Mouse (Mus musculus) embryo, embryonic 11 days (tissue): Measurements from ENCODE around the gene Ugt1a10.
"Not testable (repeated sequence)": the region's sequence is repeated elsewhere in the genome, so short reads cannot be mapped to it uniquely, and the experiment has no call there.

ENCODE experiments used
- DNase-seq: peaks from one replicate; pipeline ENCODE4 v3.0.0-alpha.2; 2015

Ugt1a10 gene

DNA sequence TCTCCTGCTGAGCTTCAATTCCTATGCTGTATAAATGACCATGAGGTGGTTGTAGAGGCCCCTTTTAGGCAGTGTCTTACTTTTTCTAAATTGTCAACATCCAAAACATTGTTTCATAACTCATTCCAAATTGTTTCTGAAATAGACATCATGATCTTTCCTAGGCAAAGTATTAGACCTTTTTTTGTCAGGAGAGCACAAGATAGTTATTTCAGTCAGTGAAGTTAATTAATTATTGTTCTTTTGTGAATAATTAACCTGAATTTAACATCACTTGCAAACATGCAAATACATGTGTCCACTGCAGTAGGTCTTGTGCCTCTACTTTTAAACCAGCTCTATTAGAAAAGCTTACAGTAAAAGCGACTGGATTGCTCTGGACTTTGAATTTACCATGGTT, at the start of gene Ugt1a10:
TSS of gene Ugt1a10 (plus strand) at position 301 of the 400 bp plus-strand sequence.
- DNase-seq = no peak

DNA sequence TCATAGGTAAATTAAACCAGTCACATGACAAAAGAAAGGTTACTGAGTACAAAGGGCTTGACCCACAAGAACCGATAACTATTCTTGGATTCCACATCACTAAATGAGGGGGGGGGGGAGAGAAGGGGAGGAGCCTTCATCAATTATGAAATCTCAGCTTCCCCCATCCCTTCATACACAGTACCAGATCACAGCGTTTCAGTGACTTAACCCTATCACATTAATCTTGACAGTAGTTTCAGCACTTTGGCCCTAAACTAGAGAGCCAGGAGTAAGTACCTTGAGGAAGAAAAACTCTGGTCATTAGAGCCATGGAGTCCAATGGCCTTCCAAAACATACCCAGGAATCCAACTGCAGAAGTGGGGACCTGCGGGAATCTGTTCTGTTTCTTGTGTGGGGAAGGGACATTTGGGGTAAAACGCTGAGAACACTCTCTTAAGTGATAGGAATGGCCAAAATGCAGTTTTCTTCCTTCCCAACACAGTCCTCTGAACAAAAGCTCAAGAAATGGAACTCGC, 47.4 kb upstream of the Ugt1a10 start:
- no peak for DNase-seq

DNA sequence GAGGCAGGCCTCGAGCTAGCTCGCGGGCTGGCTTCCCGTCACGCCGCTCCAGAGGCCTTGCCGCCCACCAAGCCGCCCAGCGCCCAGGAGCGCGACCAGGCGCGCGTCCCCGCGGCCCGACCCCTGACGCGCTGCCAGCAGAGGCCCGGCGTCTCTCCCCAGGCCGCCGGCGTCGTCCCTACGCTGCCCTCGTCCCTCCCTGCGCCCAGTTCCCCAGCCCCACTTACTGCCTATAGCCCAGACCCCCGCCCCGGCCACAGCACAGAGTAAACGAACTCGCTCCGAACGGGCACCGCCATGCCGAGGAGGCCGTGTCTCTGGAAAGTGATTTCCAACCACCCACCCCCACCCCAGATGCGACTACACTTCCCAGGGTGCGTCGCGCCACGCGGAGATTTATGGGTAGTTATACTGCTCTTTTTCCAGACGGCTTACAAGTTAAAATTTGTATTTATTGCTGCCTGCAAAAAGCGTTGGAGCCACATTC, 46.9 kb upstream of the Ugt1a10 start, which contains the start of gene Usp40:
TSS of gene Usp40 (minus strand) at position 341 of the 487 bp plus-strand sequence.
- peak; percentile 91 for DNase-seq

GRCm38 (mm10) chr1:88008735-88009134, 46.5 kb upstream of the Ugt1a10 start:
- no peak for DNase-seq

- DNase-seq = no peak
Measured at GRCm38 (mm10) chr1:88009521-88009920, 45.7 kb upstream of the Ugt1a10 start.

GRCm38 (mm10) chr1:88013726-88014125, 41.5 kb upstream of the Ugt1a10 start:
- no peak for DNase-seq

- DNase-seq = no peak
Measured at GRCm38 (mm10) chr1:88014194-88014593, 41.0 kb upstream of the Ugt1a10 start.

DNA sequence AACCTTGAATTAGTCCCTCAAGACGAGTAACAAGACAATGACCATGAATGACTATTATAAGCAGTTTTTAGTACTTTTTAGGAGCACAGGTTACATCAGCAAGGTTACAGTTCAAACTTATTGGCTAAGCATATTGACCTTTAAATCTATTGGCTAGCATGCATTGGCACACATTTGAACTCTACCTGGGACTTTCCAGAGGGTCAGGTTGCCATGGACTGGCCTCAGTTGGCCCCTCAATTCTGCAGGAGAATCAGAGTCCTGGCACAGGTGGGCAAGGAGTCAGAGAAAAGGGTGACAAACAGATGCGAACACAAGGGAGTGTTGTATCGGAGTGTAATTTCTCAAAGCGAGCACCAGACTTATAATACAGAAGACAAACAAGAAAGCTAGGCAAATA, 40.5 kb upstream of the Ugt1a10 start:
- DNase-seq = no peak

DNA sequence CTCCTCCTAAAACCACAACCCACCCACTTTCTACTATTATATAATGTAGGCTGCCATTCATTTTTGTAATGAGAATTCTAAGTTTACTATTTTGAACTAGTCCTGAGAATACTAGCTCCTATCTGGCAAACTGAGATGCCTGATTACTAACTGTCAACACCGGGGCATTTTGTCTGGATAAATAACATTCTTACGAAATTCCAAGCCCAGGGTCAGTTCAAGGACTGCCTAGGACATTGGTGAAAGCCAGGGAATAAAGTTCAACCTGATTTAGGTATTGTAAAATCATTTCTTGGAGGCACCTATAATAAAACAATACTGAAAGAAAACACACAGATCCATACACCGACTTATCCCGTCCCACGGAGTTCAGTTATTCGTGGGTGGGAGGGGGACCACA, 39.8 kb upstream of the Ugt1a10 start:
- no peak for DNase-seq

DNA sequence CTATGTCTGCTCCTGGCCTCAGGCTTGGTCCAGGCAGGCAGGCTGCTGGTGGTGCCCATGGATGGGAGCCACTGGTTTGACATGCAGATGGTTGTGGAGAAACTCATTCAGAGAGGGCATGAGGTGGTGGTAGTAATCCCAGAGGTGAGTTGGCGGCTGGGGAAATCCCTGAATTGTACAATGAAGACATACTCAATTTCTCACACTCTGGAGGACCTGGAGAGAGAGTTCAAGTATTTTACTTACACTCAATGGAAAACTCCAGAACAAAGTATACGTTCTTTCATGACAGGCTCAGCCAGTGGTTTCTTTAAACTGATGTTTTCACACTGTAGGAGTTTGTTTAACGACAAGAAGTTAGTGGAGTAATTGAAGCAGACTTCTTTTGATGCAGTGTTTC, 29.9 kb upstream of the Ugt1a10 start:
- not testable (repeated sequence) for DNase-seq

GRCm38 (mm10) chr1:88043044-88043443, 12.1 kb upstream of the Ugt1a10 start:
- not testable (repeated sequence) for DNase-seq

DNA sequence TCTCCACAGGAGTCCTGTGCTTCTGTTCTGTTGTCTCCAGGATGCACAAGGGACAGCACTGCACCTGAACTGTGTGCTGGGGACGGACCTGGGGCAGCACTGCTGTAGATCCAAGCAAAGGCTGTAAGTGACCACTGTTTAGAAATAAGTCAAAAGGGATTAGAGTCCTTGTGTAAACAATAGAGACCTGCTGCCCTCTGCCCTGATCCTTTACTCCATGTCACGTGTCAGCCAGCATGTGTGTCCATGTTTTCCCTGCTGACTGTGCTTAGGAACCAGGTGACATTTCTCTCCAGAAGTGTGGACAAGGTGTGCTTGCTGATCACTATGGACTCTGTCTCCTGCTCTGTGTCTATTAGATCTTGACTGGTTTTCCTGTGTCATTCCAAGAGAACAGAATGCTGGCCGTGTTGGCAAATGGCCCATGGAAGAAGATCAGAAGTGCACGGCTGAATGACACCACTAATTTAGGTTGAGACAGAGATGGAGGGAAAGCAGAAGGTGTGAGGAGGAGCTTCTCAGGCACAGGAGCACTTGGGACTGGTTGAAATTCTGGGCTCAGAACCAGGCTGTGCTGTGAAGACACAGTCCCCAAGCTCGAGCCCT, 10.3 kb upstream of the Ugt1a10 start:
- not testable (repeated sequence) for DNase-seq

DNA sequence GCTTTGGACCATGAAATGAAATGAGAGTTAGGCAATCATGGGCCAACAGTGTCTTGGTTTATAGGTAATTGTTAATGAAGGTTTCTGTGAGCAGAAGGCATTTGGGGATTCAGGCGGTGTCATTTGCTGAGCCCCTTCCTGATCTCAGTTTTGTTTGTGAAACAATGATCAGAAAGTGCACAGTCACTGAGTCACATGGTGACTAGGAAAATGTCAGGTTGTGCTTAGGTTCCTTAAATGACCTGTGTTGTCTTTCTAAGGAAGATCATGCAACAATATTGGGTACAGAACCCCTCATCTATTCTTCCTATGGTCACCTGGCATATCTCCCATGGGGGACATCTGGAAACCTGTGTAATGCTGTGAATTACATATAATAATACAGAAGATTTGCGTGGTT, 7.8 kb upstream of the Ugt1a10 start:
- not testable (repeated sequence) for DNase-seq

- DNase-seq = not testable (repeated sequence)
Measured at GRCm38 (mm10) chr1:88066472-88067102, 11.4 kb downstream of the Ugt1a10 start.

DNA sequence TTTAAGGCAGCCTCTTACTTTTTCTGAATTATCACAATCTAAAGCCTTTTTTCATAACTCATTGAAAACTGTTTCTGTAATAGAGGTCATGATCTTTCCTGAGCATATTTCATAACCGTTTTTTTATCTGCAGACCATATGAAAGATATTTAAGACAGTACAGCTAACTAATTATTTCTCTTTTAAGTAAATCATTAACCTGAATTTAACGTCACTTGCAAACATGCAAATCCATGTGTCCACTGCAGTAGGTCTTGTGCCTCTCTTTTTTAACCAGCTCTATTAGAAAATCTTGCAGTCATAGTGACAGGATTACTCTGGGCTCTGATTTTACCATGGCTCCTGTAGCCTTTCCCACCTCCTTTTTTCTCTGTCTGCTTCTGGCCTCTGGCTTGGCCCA, 15.3 kb downstream of the Ugt1a10 start, which contains the start of gene Ugt1a9:
TSS of gene Ugt1a9 (plus strand) at position 306 of the 400 bp plus-strand sequence.
- no peak for DNase-seq

DNA sequence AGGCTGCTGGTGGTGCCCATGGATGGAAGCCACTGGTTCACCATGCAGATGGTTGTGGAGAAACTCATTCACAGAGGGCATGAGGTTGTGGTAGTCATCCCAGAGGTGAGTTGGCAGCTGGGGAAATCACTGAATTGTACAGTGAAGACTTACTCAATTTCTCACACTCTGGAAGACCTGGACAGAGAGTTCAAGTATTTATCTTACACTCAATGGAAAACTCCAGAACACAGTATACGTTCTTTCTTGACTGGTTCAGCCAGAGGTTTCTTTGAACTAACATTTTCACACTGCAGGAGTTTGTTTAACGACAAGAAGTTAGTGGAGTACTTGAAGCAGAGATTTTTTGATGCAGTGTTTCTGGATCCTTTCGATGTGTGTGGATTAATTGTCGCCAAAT, 15.7 kb downstream of the Ugt1a10 start:
- no peak for DNase-seq

- no peak for DNase-seq
Measured at GRCm38 (mm10) chr1:88074471-88074870, 19.3 kb downstream of the Ugt1a10 start.

- no peak for DNase-seq
Measured at GRCm38 (mm10) chr1:88077128-88077527, 21.9 kb downstream of the Ugt1a10 start.

DNA sequence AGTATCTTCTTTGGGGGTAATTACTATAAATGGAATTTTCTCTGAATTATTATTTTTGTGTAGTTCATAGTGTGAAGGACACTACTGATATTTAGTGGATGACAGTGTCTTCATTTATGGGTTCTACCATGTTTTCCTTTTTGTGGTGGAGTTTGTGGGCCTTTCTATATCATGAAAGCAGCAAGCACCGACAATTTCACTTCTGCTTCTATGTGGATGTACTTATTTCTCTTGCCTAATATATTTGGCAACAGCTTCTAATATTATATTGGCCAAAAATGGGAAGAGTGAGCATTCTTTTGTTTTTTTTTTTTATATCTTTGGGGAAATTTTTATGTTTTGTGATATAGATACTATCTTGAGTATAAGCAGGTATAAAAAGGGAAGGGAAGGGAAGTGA, 26.5 kb downstream of the Ugt1a10 start:
- DNase-seq = no peak

DNA sequence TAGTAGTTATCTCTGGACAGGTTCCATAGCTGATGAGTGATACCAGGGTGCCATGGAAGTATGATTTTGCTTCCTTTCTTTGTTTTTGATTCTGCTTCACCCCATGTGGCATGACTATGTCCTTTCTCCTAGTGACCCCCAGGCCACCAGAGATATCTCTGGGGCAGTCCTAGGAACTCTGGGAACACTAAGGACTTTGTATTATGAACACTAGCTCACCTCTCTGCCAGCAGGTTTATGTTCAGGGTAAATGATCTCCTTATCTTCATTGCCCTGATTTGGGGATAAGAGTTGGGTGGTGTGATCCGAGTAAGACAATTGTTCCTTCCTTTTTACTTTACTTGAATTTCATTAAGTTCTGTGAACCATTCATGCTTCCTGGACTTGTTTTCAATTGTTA, 30.9 kb downstream of the Ugt1a10 start:
- no peak for DNase-seq

GRCm38 (mm10) chr1:88087513-88087912, 32.3 kb downstream of the Ugt1a10 start, which contains the start of gene Ugt1a8:
Ugt1a8 (plus strand) TSS chr1:88087813.
- DNase-seq = no peak

- DNase-seq = no peak
Measured at GRCm38 (mm10) chr1:88092341-88092740, 37.2 kb downstream of the Ugt1a10 start.

- not testable (repeated sequence) for DNase-seq
Measured at GRCm38 (mm10) chr1:88094270-88094676, 39.1 kb downstream of the Ugt1a10 start.

DNA sequence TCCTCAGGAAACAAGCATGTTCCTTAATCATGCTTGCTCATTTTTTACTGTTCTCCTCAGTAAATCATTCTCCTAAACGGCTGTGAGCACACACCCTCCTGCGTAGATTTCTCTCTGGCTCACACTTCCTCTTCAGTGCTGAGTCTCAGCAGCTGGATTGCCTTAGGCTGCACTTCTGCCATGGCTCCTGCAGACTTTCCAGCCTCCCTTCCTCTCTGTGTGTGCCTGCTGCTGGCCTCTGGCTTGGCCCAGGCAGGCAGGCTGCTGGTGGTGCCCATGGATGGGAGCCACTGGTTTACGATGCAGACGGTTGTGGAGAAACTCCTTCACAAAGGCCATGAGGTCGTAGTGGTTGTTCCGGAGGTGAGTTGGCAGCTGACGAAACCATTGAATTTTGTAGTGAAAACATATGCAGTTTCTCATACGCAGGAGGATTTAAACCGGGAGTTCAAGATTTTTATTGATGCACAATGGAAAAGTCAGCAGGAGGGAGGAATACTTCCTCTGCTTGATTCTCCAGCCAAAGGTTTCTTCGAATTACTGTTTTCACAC, 39.8 kb downstream of the Ugt1a10 start, which contains the start of gene Ugt1a7c:
TSS of gene Ugt1a7c (plus strand) at position 122 of the 552 bp plus-strand sequence.
- peak; percentile 47 for DNase-seq
